Mouse (Mus musculus): ENCODE measurements around the gene Trabd2b.

GRCm38 (mm10) chr4:114607873-114608272, 201.3 kb downstream of the Trabd2b start:
- TF ChIP-seq CTCF (IDR thresholded peaks at IDR 0.05; ENCODE audit: low read depth, low read length) (no peak), POLR2A (IDR thresholded peaks at IDR 0.05; ENCODE audit: insufficient read depth, low read length) (no peak), EP300 (IDR thresholded peaks at IDR 0.05; ENCODE audit: insufficient read depth, low read depth, low read length) (no peak)

Measured in ES-Bruce4 (cell line).